Mouse (Mus musculus) midbrain, embryonic 14.5 days (tissue): Measurements from ENCODE around the gene Tmc7. TPM values are rescaled to one million over a fixed set of nuclear protein-coding genes. Genes with fewer than 3 reads are reported as not detected.
A peak's percentile ranks its signal among the peaks of the same experiment; 100 is the strongest.

Experiments used
- ATAC-seq: fragments of 200-750 bp; cut with Nextera tagmentation; 2 replicates; pipeline ENCODE4 v1.8.0; 2017; ENCODE audit warnings: moderate number of reproducible peaks, moderate library complexity; ENCODE audit not compliant: low FRiP score, low TSS enrichment
- DNase-seq: peaks from one replicate; pipeline ENCODE4 v3.0.0-alpha.2; 2015
- H3K27ac ChIP-seq: fragments of 300-500 bp; sonication (generic); replicated peaks from 2 replicates; pipeline ENCODE4 v1.5.1; 2014; ENCODE audit warnings: mild to moderate bottlenecking, low read depth, low read length, moderate library complexity
- H3K27me3 ChIP-seq: fragments of 300-500 bp; sonication (generic); 2 replicates; pipeline ENCODE4 v1.6.1; 2014; ENCODE audit warnings: low read length, control low read depth, mixed read lengths; ENCODE audit not compliant: control insufficient read depth, insufficient read depth
- H3K36me3 ChIP-seq: fragments of 300-500 bp; sonication (generic); 2 replicates; pipeline ENCODE4 v1.6.1; 2014; ENCODE audit warnings: low read length, control low read depth; ENCODE audit not compliant: control insufficient read depth, insufficient read depth
- H3K4me1 ChIP-seq: fragments of 300-500 bp; sonication (generic); 2 replicates; pipeline ENCODE4 v1.6.1; 2014; ENCODE audit warnings: mild to moderate bottlenecking, antibody characterized with exemption, low read length, control low read depth; ENCODE audit not compliant: control insufficient read depth, insufficient read depth
- H3K4me2 ChIP-seq: fragments of 300-500 bp; sonication (generic); 2 replicates; pipeline ENCODE4 v1.6.1; 2014; ENCODE audit warnings: mild to moderate bottlenecking, low read length, moderate library complexity
- H3K4me3 ChIP-seq: fragments of 300-500 bp; sonication (generic); replicated peaks from 2 replicates; pipeline ENCODE4 v1.5.1; 2014; ENCODE audit warnings: low read depth, low read length
- H3K9ac ChIP-seq: fragments of 300-500 bp; sonication (generic); replicated peaks from 2 replicates; pipeline ENCODE4 v1.6.1; 2014; ENCODE audit warnings: mild to moderate bottlenecking, low read length, moderate library complexity
- H3K9me3 ChIP-seq: fragments of 300-500 bp; sonication (generic); 2 replicates; pipeline ENCODE4 v1.6.1; 2016; ENCODE audit warnings: low read length, control low read depth, mixed read lengths; ENCODE audit not compliant: control insufficient read depth
- WGBS: fragments of 180-500 bp; shearing (Covaris S2); extraction: QIAGEN DNeasy Blood & Tissue Kit; methylation state at CpG from one replicate; pipeline ENCODE4 v1.1.7; 2014; 5-methylcytosine and 5-hydroxymethylcytosine counted together
- polyA plus RNA-seq: library from polyadenylated mRNA; unstranded; fragments of >200 nt; fragmentation: Nextera tagmentation; extraction: Ambion mirVana; gene quantifications from 2 replicates; pipeline ENCODE4 v1.2.1, GENCODE M21; 2014

Tmc7 gene
- polyA plus RNA-seq, 1 experiment from 2014 or later, result 5.9 TPM

GRCm38 (mm10) chr7:118611933-118612332, 27.4 kb upstream of the Tmc7 start:
- ATAC-seq, result no peak
- no peak overlapping the region for H3K9ac ChIP-seq
- WGBS, result 34% methylated on average over 8 of the region's 8 CpGs

GRCm38 (mm10) chr7:118611185-118611749, 26.7 kb upstream of the Tmc7 start:
- Histone ChIP-seq H3K9me3 (no peaks in the 10 kb centered on the region), H3K4me2 (no peak overlapping the region), H3K4me3 (no peak overlapping the region), H3K27ac (no peak overlapping the region), H3K9ac (no peak overlapping the region), H3K27me3 (no peaks in the 10 kb centered on the region), H3K36me3 (no peaks in the 10 kb centered on the region), H3K4me1 (peaks cover 4% of the 10 kb centered on the region; the same call in 1 of the 2 replicates)
- DNase-seq, result no peak
- no peak for ATAC-seq
- WGBS, result 90% methylated on average over 4 of the region's 4 CpGs

More at GRCm38 (mm10) chr7:118611933-118612332, 27.4 kb upstream of the Tmc7 start:
- no peak overlapping the region for H3K4me3 ChIP-seq
- no peaks in the 10 kb centered on the region for H3K27me3 ChIP-seq
- H3K36me3 ChIP-seq, result no peaks in the 10 kb centered on the region
- no peak overlapping the region for H3K27ac ChIP-seq
- no peak overlapping the region for H3K4me2 ChIP-seq
- peak; percentile 54 for DNase-seq
- H3K4me1 ChIP-seq, result peaks cover 4% of the 10 kb centered on the region; the same call in 1 of the 2 replicates
- H3K9me3 ChIP-seq, result no peaks in the 10 kb centered on the region

- no peak overlapping the region for H3K4me2 ChIP-seq
- WGBS, result 85% methylated on average over 13 of the region's 13 CpGs
- no peak overlapping the region for H3K4me3 ChIP-seq
- H3K9me3 ChIP-seq, result no peaks in the 10 kb centered on the region
- H3K36me3 ChIP-seq, result no peaks in the 10 kb centered on the region
- H3K4me1 ChIP-seq, result peaks cover 4% of the 10 kb centered on the region; the same call in 1 of the 2 replicates
- no peak for ATAC-seq
- H3K27ac ChIP-seq, result no peak overlapping the region
- H3K27me3 ChIP-seq, result no peaks in the 10 kb centered on the region
- H3K9ac ChIP-seq, result no peak overlapping the region
- no peak for DNase-seq
Observed at GRCm38 (mm10) chr7:118610721-118611120, 26.2 kb upstream of the Tmc7 start.

GRCm38 (mm10) chr7:118609815-118610214, 25.3 kb upstream of the Tmc7 start:
- Histone ChIP-seq H3K4me3 (no peak overlapping the region), H3K27me3 (no peaks in the 10 kb centered on the region), H3K36me3 (no peaks in the 10 kb centered on the region), H3K4me2 (no peak overlapping the region), H3K27ac (no peak overlapping the region), H3K9me3 (no peaks in the 10 kb centered on the region), H3K4me1 (peaks cover 4% of the 10 kb centered on the region; the same call in 1 of the 2 replicates), H3K9ac (no peak overlapping the region)
- ATAC-seq (no peak), DNase-seq (no peak)
- WGBS, result 96% methylated on average over 7 of the region's 7 CpGs

- Histone ChIP-seq H3K9ac (no peak overlapping the region), H3K27me3 (no peaks in the 10 kb centered on the region), H3K4me3 (no peak overlapping the region), H3K36me3 (no peaks in the 10 kb centered on the region), H3K4me2 (no peak overlapping the region), H3K27ac (no peak overlapping the region), H3K4me1 (no peaks in the 10 kb centered on the region), H3K9me3 (no peaks in the 10 kb centered on the region)
- WGBS, result 85% methylated on average over 8 of the region's 8 CpGs
- ATAC-seq, result no peak
- DNase-seq, result no peak
Observed at GRCm38 (mm10) chr7:118604842-118605241, 20.3 kb upstream of the Tmc7 start.

- no peak for DNase-seq
- Histone ChIP-seq H3K9ac (no peak overlapping the region), H3K27ac (no peak overlapping the region), H3K36me3 (no peaks in the 10 kb centered on the region), H3K4me1 (peaks cover 10% of the 10 kb centered on the region), H3K4me3 (no peak overlapping the region), H3K27me3 (peaks cover 12% of the 10 kb centered on the region; the same call in 1 of the 2 replicates), H3K4me2 (no peak overlapping the region), H3K9me3 (no peaks in the 10 kb centered on the region)
- WGBS, result 69% methylated on average over 12 of the region's 12 CpGs
- no peak for ATAC-seq
Observed at GRCm38 (mm10) chr7:118599954-118600631, 15.6 kb upstream of the Tmc7 start.

GRCm38 (mm10) chr7:118597201-118597600, 12.7 kb upstream of the Tmc7 start, which contains the start of gene Tmc5:
Tmc5 (plus strand) TSS chr7:118597297.
- ATAC-seq (no peak), DNase-seq (peak; percentile 31)
- Histone ChIP-seq H3K27me3 (peaks cover 12% of the 10 kb centered on the region; the same call in 1 of the 2 replicates), H3K4me3 (peak within 1 kb of the TSS; percentile 20), H3K27ac (no peak within 1 kb of the TSS), H3K9me3 (no peaks in the 10 kb centered on the region), H3K9ac (peak within 1 kb of the TSS; percentile 37; the same call in 1 of the 2 replicates), H3K4me1 (peaks cover 30% of the 10 kb centered on the region), H3K36me3 (no peaks in the 10 kb centered on the region), H3K4me2 (peak within 1 kb of the TSS; percentile 55)
- 5% methylated on average over 23 of the region's 23 CpGs for WGBS

- Histone ChIP-seq H3K4me1 (peaks cover 30% of the 10 kb centered on the region), H3K36me3 (no peaks in the 10 kb centered on the region), H3K27me3 (peaks cover 12% of the 10 kb centered on the region; the same call in 1 of the 2 replicates), H3K9ac (no peak overlapping the region), H3K4me3 (no peak overlapping the region), H3K9me3 (no peaks in the 10 kb centered on the region), H3K4me2 (no peak overlapping the region), H3K27ac (no peak overlapping the region)
- 78% methylated on average over 11 of the region's 11 CpGs for WGBS
- no peak for DNase-seq
- no peak for ATAC-seq
Observed at GRCm38 (mm10) chr7:118596271-118596670, 11.7 kb upstream of the Tmc7 start.
